Mouse (Mus musculus) lung, postnatal 10 days (tissue): Measurements from ENCODE around the gene Atp5b.
"Not testable (repeated sequence)": the region's sequence is repeated elsewhere in the genome, so short reads cannot be mapped to it uniquely, and the experiment has no call there.

Experiments
- DNase-seq: peaks from one replicate; pipeline ENCODE4 v3.0.0; 2021

The Atp5b gene

DNA sequence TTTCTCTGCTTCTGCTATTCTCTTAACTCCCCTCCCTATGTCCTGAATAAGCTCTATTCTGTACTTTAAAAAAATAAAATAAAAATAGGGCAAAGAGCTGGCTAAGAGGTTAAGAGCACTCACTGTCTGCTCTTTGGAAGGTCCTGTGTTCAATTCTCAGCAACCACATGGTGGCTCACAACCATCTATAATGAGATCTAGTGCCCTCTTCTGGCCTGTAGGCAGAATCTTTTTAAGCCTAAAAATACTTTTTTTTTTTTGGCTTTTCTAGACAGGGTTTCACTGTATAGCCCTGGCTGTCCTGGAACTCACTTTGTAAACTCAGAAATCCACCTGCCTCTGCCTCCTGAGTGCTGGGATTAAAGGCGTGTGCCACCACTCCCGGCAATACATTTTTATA lies 12.6 kb upstream of the Atp5b start:
- DNase-seq: not testable (repeated sequence)

DNA sequence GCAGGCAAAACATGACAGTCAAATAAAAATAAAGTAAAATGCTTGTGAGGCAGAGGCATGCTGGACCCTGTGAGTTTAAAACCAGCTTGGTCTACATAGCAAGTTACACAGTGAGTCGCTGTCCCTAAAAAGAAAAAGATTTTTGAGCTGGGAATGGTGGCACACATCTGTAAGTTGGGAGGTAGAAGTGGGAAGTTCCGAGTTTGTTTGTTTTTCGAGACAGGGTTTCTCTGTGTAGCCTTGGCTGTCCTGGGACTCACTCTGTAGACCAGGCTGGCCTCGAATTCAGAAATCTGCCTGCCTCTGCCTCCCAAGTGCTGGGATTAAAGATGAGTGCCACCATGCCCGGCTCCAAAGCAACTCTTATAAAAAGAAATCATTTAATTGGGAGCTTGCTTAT lies 4.8 kb upstream of the Atp5b start:
- DNase-seq: not testable (repeated sequence)

DNA sequence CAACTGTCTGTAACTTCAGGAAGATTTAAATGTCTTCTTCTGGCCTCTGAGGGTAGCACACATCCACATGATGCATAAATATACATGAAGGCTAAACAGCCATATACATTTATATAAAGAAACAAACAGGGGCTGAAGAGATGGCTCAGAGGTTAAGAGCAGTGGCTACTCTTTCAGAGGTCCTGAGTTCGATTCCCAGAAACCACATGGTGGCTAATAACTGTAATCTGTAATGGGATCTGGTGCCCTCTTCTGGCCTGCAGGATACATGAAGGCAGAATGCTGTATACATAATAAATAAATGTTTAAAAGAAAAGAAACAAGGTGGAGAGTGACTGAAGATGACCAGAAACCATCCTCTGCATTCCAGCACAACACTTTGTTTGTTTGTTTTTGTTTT lies 2.6 kb upstream of the Atp5b start:
- DNase-seq: peak; percentile 28

- DNase-seq: no peak
Observed at GRCm38 (mm10) chr10:128081807-128082476, 1.1 kb upstream of the Atp5b start.

DNA sequence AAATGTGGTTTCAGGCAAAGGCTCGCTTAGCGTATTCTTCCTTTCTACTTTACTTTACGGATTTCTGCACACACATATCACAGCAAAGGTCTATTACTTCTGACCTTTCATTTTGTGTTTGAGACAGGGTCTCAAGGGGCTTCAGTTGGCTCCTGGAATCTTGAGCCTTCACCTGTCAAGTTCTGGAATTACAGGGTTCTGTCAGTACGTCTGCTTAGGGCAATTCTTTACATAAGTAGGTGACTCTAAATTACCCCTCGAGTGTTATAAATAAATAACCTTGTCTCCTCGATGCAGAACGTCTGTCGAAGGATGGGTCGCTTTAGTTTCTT lies 630 bp upstream of the Atp5b start:
- DNase-seq: no peak

- DNase-seq: peak; percentile 18
Observed at GRCm38 (mm10) chr10:128083688-128084087, 615 bp downstream of the Atp5b start.

DNA sequence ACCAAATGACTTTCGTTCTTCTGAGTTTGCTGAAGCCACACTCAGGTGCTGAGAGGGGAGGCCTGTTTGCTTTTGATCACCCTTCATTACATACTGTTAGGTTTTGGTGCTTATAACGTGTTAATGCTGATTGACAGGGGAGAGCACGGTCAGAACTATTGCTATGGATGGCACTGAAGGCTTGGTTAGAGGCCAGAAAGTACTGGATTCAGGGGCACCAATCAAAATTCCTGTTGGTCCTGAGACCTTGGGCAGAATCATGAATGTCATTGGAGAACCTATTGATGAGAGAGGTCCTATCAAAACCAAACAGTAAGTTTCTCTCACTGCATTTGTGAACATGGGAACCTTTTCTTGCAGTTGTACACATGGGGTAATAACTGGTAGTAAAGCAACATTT lies 1.1 kb downstream of the Atp5b start:
- no peak for DNase-seq

- peak; percentile 56 for DNase-seq
Observed at GRCm38 (mm10) chr10:128086391-128086790, 3.3 kb downstream of the Atp5b start.

DNA sequence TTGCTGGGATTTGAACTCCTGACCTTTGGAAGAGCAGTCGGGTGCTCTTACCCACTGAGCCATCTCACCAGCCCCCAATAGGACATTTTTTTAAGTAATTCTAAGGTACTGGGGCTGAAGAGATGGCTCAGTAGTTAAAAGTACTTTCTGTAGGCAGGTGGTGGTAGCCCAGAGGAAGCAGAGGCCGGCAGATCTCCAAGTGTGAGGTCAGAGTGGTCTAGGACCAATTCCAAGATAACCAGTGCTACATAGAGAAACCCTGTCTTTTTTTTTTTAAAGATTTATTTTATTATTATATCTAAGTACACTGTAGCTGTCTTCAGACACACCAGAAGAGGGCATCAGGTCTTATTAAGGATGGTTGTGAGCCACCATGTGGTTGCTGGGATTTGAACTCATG lies 4.1 kb downstream of the Atp5b start:
- DNase-seq: not testable (repeated sequence)

- DNase-seq: no peak
Observed at GRCm38 (mm10) chr10:128088181-128088580, 5.1 kb downstream of the Atp5b start.

- DNase-seq: no peak
Observed at GRCm38 (mm10) chr10:128089842-128090241, 6.8 kb downstream of the Atp5b start.

GRCm38 (mm10) chr10:128090651-128091563 lies 7.8 kb downstream of the Atp5b start:
- DNase-seq: peak; percentile 96

DNA sequence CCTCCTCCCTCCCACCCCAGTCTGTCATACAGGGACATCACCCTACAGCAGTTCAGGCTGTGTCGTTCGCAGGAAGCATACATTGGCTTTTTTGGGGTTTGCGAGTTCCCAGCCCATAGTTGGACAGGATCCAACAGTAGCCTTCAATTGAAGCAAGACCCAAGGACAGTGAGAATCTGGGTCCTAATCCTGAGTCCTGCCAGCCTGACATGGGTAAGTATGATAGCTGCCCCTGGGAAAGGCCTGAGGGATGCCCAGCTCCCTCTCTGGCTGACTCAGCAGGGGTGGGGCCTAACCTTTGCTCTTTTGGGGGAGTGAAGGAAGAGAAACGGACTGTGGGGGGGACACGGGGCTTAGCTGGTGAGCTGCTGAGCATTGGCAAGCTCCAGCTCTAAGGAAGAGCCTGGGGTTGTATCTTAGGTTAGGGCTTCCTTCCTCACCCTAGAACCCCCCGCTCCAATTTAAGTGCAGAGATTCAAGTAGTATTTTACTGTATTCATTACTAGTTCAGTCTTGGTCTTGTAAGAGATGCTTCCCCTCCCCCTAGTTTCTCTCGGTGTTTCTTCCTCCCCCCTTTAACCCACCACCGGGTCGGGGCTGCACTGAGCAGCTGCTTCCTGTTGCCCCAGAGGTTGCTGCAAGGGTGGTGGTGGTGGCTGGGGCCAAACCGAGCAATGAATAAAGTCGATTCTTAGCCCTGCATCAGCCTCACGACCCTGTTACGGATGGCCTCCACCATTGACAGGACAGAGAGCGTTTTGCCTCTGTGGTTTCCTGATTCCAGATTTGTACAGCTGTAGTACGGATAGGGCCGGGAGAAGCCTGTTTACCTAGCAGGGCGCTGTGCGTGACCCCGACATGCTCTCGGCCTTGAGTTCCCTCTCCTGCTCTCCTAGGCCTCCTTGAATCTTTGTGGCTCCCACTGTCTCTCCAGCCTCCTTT lies 8.8 kb downstream of the Atp5b start, which contains the start of gene Baz2a:
Baz2a (plus strand) TSS at position 14 of the 942 bp plus-strand sequence.
- peak; percentile 71 for DNase-seq

DNA sequence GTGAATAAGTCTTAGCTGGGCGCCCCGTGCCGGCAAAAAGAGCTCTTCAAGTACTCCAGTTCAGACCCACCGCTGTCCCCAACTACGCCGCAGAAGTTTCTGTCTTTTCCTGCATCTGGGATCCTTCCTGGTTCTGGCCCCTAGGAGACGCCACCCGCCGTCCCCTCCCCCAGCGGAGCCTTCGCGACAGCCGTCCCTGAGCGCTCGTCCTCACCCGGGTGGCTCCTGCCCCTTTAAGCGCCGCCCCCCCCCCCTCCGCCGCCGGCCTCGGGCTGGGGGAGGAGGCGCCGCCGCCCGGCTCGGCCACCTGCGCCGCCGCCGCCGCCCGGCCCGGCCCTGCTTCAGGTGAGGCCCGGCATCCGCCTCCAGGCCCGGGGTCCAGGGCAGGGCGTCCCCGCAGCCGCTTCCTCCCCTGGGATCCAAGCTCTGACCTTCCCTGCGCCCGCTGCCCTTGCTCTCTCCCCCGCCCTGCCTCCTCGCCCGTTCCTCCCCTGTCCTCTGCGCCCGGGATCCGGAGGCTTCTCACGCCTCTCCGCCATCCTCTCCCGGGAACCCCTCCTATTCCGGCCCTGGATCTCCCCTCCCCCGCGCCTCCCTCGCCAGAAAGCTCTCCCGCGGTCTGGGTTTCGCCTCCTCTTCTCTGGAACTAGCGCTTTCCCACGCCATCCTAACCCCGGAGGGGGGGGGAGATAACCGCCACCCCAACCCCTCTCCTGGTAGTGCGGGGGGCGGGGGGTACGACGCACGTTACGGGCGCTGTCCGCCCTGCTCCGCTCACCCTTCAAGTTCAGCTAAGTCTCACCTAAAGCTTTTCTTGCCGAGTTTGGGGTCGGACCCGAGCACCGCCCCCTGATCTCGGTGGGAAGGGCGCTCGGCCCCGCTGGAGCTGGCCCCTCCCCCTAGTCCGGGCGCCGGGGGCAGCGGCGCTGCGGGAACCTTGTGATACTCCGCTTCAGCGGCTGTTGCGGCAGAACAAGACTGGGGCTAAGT lies 9.7 kb downstream of the Atp5b start:
- DNase-seq: peak; percentile 94

- DNase-seq: peak; percentile 33
Observed at GRCm38 (mm10) chr10:128093496-128094294, 10.6 kb downstream of the Atp5b start.

GRCm38 (mm10) chr10:128094340-128094968 lies 11.4 kb downstream of the Atp5b start:
- DNase-seq: peak; percentile 95

- no peak for DNase-seq
Observed at GRCm38 (mm10) chr10:128095003-128095636, 12.0 kb downstream of the Atp5b start.

GRCm38 (mm10) chr10:128096313-128096692 lies 13.2 kb downstream of the Atp5b start:
- no peak for DNase-seq

GRCm38 (mm10) chr10:128096693-128097586 lies 13.9 kb downstream of the Atp5b start:
- peak; percentile 88 for DNase-seq
